Mouse (Mus musculus) cerebellum, postnatal 25 days (tissue): ENCODE measurements at regions not wholly inside any gene's neighbourhood (a gene's known extent, or its start where the extent isn't known, plus 50 kb on each side); places are given as distances from the start of the nearest gene placed in this dataset.
"Not testable (repeated sequence)": the region's sequence is repeated elsewhere in the genome, so short reads cannot be mapped to it uniquely, and the experiment has no call there.

Experiments used
- DNase-seq, 2 experiments: peaks; one replicate each; pipeline ENCODE4 v3.0.0; 2021; ENCODE audit warnings: mixed read lengths in 2 of 2

DNA sequence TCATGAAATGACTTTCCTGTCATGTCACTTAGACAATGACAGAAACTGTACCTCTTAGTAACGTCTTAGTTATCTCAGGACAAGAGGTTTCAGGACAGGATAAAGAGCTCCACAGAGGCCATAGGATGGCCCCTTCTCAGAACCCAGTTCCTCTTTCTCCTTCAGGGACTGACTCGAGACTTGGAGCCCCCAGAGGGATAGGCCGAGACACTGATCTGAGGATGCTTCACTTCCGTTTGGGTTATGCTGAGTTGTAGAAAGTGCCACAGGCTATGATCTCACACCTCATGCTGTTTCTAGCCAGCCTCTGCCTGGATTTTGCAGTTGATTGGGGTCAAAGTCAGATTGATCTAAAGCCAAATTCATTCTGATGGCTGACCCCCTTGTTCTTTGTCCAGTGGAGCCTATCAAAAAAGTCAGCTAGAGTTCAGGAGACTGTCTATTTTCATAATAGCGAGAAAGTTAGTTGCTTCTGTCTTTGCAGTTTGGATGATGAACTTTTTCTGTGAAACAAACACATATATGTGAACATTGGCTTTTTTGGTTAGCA is 70.7 kb downstream of the Sult3a2 start:
- no peak for DNase-seq

DNA sequence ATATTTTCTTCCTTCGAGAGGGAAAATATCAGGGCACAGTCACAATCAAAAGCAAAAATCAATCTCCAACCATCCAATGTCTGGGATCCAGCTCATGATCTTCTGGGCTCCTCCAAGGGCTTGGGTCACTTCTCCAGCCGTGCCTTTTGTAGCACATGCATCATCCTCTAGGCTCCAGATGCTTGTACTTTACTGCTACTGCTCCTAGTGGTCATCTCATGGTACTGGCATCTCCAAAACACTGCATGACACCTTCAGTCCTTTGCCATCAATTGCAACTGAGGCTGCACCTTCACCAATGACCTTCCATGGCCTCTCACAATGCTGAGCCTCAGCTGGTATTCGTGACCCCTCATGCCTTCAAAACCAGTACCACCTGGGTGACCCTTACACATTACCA is 77.8 kb downstream of the Sult3a2 start:
- not testable (repeated sequence) for DNase-seq

DNA sequence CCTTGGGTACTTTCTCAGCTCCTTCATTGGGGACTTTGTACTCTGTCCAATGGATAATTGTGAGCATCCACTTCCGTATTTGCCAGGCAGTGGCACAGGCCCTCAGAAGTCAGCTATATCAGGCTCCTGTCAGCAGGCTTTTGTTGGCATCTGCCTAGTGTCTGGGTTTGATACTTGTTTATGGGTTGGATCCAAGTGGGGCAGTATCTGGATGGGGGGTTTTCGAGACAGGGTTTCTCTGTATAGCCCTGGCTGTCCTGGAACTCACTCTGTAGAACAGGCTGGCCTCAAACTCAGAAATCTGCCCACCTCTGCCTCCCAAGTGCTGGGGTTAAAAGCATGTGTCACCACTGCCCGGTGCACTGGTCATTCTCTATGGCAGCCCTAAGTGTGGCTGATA is 79.7 kb upstream of the Clvs2 start:
- not testable (repeated sequence) for DNase-seq

DNA sequence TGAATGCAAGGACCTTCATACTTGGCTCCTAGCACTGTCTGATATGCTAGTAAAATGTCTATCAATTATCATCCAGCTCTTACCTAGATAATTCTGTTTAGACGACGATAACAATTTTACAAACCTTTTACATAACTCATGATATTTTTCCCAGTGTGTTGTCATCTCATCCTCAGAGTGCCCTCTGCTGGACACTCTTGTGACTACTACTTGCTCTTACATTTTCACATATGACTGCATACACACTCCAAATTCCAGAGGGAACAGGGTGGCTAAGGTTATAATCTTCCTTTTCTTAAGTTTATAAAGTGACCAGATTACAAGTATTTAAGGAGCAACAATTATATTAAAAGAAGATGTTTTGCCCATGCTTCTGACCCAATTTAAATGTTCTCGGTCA is 78.9 kb upstream of the Clvs2 start:
- peak in 1 of 2 experiments; percentile 53 for DNase-seq
